In genomic region chr6:18411505-18412225, GRCm38 (mm10) we compare ENCODE assay signal across 22 mouse cellular contexts.
"Had no signal": no experiment of that assay in that cellular context is flagged by ENCODE, and none has a peak within 500 bp of the region (broad histone marks: within the 10 kb centered on the region; RNA-seq: fewer than 3 reads in every experiment).

No protein-coding gene starts in this region.

- DNase-seq: lung, adult 2 months; lung, postnatal 14 days; lung, postnatal 36 days; retina, postnatal 1 day; right cerebral cortex, adult 18-20 months; right cerebral cortex, postnatal 25 days; right cerebral cortex, postnatal 4 days; thymus, adult 2 months; thymus, postnatal 25 days; thymus, postnatal 4 days had no signal

- H3K27ac ChIP-seq: lung, embryonic 15.5 days; macrophage; midbrain, embryonic 13.5 days; midbrain, embryonic 15.5 days; neural tube, embryonic 13.5 days; neural tube, embryonic 15.5 days; stomach, embryonic 15.5 days; stomach, postnatal 0 days had no signal

- H3K4me2 ChIP-seq: lung, embryonic 15.5 days; midbrain, embryonic 11.5 days; midbrain, embryonic 13.5 days; midbrain, embryonic 15.5 days; neural tube, embryonic 13.5 days; neural tube, embryonic 15.5 days; stomach, embryonic 15.5 days had no signal

- H3K9ac ChIP-seq: lung, embryonic 15.5 days; midbrain, embryonic 13.5 days; midbrain, embryonic 15.5 days; neural tube, embryonic 13.5 days; neural tube, embryonic 15.5 days; stomach, embryonic 15.5 days had no signal

- H3K27me3 ChIP-seq: lung, embryonic 15.5 days; megakaryocyte, embryonic 14.5 days; midbrain, embryonic 13.5 days; midbrain, embryonic 15.5 days; neural tube, embryonic 13.5 days; neural tube, embryonic 15.5 days; stomach, embryonic 15.5 days had no signal

- H3K9me3 ChIP-seq: lung, embryonic 15.5 days; megakaryocyte, embryonic 14.5 days; midbrain, embryonic 13.5 days; midbrain, embryonic 15.5 days; neural tube, embryonic 13.5 days; neural tube, embryonic 15.5 days; stomach, embryonic 15.5 days had no signal

- ATAC-seq: lung, postnatal 0 days; midbrain, embryonic 13.5 days; midbrain, embryonic 15.5 days had no signal

- H3K4me3 ChIP-seq: lung, embryonic 15.5 days; megakaryocyte, embryonic 14.5 days; midbrain, embryonic 13.5 days; midbrain, embryonic 15.5 days; myocyte; neural tube, embryonic 13.5 days; neural tube, embryonic 15.5 days; stomach, embryonic 15.5 days had no signal

- H3K36me3 ChIP-seq: lung, embryonic 15.5 days; stomach, embryonic 15.5 days had no signal

- H3K4me1 ChIP-seq: lung, embryonic 15.5 days; megakaryocyte, embryonic 14.5 days; midbrain, embryonic 13.5 days; midbrain, embryonic 15.5 days; neural tube, embryonic 15.5 days; stomach, embryonic 15.5 days had no signal
